Mouse (Mus musculus): ENCODE results near the gene Slc38a1.
A peak's percentile ranks its signal among the peaks of the same experiment; 100 is the strongest.

Slc38a1 gene

DNA sequence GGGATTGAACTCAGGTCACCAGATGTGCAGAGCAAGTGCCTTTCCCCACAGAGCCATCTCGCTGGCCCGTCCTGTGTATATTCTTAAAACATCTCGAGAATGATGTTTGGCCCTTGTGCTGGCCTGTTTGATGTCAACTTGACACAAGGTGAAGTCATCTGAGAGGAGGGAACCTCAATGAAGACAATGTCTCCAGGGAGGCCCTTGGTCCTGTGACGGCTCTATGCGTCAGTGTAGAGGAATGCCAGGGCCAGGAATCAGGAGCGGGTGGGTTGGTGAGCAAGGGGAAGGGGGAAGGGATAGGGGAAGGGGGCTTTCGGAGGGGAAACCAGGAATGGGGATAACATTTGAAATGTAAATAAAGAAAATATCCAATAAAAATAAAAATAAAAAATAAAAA lies 25.2 kb downstream of the Slc38a1 start:
- no peak for DNase-seq (ENCODE audit: low read depth, low spot score)

DNA sequence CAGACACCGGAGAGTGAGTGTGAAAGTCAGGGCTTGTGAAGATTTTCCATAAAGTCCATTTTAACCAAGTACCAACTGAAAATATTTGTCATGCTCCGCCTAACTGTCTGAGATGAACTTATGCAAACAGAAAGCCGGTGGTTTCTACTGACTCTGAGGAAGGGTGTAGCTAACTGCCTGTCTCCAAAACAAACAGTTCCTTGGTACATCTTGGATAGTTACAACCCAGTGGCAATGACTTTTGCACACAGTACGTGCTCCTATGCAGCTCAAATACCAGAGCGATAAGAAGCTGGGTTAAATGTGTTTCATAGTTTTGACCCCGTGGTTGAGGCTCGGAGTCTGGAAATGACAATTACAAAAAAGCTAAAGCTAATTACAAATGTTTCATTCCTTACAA lies 34.0 kb downstream of the Slc38a1 start:
- DNase-seq (ENCODE audit: low read depth, low spot score), result no peak

DNA sequence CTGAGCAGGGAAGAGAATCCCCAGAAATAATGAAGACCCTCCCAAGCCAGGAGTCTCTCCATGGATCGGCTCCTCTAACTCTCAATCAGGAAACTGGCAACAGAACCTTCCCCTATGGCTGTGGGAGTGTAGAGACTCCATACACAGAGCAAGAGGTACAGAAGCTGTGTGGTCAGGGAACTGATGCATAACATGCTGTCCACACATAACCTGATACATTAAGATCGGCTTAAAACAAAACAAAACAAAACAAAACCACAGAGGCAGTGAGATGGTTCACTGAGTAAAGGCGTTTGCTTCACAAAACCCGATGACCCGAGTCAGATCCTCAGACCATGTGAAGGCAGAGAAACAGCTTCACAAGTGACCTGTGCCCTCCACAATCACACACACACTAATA lies 35.3 kb downstream of the Slc38a1 start:
- DNase-seq (ENCODE audit: low read depth, low spot score), result no peak

DNA sequence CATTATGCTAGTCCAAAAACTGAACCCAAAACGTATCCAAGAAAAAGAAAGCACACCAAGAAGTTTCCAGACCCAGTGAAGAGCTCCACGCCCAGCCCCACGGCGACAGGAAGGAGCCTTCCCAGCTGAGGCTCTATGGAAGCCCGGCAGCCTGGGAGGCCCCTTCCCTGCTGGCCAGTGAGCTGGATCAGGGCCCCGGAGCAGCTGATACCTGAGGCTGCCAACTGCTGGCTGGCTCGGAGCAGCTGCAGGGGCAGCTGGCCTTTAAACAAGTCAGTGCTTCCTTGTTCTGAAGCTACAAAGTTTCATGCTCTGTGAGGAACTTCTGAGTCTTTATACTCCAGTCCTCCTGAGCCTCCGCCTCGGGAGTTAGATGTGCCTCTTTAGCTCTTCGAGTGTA lies 38.4 kb downstream of the Slc38a1 start:
- no peak for DNase-seq (ENCODE audit: low read depth, low spot score)

DNA sequence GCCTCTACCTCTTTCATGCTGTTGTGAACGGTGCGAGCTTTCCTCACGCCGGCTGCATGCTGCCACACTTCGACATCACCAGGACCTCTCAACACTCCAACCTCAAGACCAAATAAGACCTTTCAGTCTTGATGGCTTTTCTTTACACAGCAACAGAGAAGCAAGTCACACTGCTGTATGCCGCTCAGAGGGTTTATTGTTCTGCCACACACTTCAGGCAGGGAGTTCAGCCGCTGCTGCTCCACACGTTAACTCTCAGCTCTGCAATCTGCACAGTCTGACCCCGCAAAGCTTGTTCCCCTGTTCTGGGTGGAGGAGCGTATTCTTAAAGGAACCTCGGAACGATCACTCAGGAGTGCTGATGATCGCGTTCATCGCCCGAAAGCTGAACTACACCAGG lies 40.7 kb downstream of the Slc38a1 start:
- no peak for DNase-seq (ENCODE audit: low read depth, low spot score)

DNA sequence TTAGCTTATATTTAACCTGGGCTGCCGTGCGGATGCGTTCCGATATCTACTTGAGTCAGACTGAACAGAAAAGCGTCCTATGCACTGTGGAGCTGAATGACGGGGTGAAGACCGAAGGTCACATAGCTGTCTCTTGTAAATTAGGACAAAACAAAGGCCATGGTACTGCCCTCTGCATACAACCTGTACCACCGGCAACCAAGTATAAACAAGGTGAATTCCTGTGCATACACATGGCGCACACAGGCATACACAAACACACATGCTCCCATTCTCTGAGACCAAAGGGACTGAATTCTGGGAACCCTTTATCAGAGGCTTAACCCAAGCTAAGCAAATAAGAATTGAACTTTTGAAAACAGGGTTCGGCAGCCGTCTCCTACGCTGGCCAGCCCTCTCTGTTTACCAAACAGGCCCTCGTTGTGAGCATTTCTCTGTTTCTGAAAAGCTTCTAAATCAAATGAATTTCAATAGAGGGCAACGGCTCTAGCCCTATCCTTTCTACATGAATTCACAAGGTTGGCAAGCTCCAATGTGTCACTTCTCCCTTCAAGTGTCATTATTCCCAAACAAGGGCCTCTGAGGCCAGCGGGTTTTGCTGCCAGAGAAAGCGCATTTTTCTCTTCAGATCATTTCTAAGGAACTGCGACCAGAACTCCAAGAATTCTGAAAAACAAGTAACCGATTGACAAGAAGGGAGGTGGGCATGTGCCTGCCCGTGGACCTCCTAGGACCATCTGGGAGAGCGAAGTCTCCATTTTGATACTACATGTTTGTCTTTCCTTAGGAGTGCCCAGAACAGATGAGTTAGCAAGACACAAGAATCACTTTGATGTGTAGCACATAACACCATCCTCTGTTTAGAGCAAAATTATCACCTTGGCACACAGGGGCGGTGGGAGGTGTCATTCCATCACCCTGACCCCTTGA lies 42.6 kb downstream of the Slc38a1 start:
- no peak for DNase-seq (ENCODE audit: low read depth, low spot score)

DNA sequence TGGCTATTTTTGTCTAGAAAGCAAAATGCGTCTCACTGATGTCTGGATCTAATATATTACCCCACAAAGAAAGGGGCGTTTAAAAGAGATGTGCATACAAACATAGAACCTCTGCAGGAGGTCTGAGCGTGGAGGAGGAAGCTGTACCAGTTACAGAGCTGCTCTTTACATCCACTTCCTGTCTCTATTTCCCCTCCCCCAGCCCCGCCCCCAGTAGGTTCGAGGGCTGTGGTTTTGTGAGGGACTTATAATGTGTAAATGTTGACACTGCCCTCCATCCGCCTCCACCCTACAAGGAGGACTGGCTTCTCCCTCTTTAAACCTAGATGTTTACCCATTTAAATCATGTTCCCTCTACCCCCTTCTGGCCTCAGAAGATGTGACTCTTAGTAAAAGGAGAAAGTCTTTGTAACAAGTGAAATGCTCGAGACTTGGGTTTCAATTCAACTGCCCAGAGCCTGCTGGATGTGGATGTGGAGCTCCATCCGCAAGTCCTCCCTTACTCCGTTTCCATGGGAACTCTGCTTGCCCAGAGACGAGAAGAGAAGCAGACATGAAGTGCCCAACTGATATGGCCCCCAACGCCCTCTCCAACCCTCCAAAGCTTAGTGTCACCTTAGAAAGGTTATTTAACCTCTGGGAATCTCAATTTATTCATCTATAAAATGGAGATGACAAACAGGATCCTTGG lies 43.7 kb downstream of the Slc38a1 start:
- no peak for DNase-seq (ENCODE audit: low read depth, low spot score)

DNA sequence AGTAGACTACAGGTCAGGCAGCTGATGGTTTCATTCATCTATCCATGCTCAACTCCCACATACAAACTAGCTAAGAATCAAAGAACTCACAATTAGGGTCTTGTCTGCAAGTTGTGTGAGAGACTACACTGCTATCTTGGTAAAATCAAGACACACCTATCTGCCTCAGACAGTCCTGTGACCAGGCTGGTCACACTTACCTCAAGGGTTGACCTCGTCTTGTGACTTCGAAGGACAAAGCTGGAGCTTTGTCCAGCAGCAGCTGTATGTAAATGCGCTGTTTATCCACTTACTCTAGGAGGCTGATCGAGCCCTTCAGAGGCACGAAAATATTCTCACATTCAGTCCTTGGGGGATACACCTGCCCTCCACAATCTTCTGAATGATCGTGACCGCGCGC lies 45.6 kb downstream of the Slc38a1 start:
- no peak for DNase-seq (ENCODE audit: low read depth, low spot score)

DNA sequence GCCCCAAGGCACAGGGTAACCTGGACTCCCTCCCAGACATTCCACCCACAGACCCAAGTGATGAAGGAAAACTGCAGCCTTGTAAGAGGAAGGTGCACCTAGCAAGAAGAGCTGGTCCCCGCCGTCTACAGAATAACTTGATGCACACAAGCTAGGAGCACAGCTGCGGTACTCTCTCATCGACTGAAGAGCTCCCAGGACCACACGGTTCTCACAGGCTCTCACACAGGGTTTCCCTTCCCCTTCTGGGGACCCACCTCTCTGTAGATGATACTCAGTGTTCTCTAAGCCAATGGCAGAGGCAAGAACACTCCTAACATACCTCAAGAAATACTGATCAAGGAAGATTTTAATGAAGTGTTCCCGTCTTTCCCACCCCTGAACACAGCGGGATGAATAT lies 48.4 kb downstream of the Slc38a1 start:
- no peak for DNase-seq (ENCODE audit: low read depth, low spot score)

DNA sequence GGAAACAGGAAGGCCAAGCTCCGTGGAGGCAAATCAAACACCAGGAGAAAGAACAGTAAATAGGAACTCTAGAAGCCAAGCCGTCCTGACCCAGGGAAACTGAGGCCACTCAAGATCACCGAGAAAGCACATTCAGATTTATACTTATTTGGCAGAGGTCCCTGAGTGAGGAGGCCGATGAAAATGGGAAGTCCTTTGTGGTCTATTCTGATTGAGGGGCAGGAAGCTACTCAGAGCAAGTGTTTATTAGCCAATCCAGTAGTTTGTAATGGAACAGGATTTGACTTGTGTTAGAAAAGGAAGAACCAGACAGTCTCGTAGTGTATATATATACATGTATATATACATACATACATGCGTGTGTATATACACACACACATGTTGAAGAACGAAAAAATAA lies 48.8 kb downstream of the Slc38a1 start:
- no peak for DNase-seq (ENCODE audit: low read depth, low spot score)

DNA sequence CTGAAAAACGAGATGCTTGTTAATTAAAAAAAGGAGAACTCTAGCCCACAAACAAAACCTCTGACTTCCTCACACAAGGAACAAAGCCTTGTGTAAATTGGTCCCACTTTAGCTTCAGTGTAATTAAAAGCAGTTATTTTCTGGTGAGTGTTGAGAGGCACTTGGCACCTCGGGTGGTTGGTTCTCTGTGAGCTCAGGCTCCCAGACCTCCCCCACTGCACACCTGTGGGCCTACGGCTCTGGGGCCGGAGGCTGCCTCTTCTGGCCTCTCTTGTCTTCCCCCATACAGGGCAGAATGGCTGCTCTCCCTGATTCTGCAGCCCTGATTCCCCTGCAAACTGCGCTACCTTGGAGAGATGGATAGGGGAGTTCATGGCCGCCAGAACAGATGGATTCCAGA lies 49.3 kb downstream of the Slc38a1 start:
- no peak for DNase-seq (ENCODE audit: low read depth, low spot score)

DNA sequence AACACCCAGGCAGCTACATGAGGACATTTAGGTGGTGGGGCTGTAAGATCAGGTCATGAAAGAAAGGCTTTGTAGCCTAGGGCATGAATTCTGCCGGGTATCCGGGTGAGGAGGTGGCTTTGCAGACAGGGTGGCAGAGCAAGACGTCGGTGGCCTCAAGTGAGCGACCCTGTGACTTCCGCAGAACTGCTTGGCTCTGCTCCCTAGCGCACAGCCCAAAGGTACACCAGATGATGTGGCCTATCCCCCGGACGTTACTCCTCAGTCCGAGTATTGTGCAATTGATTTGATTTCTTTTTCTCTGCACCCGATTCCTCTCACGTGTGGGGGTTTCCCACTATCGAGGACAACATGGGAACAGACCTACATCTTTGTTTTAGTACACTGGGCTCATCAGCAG lies 49.7 kb downstream of the Slc38a1 start:
- no peak for DNase-seq (ENCODE audit: low read depth, low spot score)

DNA sequence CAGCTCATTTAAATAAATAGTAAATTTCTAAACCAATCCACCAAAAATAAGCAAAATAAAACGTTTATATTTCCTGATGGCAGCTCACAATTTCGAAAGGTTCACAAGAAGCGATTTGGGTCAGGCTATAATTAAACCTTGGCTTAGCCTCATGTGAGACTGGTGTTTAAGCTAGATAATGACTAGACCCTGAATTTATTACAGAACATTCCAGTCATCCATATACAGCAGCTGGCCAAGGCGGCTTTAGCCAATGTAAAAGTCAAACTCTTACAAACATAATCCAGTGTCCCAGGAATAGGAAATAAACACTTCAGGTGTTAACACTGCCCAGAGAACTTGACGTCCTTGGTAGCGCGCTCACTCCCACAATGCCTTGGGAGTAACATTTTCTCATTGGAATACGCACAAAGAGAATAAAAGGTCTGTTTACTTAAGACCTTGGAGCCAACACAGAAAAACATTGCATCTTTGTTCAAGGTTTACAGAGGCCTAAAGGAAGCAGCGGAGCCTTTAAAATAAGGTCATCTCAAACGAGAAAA lies 50.8 kb downstream of the Slc38a1 start:
- DNase-seq (ENCODE audit: low read depth, low spot score), result no peak

DNA sequence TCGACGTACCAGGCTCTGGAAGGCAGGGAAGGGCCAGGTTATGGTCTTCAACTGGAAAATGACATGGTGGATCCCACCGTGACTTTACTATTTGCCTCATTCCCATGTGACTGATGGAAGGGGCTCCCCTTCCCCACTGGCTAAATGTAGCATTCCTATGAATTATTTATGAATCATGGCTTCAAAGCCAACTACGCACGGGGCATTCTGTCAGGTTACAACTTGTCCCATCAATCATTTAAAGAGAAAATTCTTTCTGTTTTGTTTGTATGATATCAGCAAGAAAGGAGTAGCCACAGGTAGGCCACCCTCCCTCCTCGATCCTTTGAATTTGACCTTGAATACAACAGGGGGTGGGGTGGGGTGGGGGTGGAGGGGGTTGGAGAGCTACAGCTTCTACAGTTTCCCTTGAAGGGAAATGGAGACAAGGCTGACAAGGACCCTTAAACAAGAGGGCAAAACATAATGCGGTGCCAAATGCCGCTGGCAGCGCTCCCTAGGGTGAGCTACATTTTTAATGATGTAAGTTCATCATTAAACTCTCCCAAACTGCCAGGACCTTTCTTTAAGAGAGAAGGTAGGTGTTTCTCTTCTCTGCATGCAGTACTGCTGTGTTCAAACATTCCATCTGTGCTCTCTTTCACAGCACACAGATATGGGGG lies 53.6 kb downstream of the Slc38a1 start:
- DNase-seq (ENCODE audit: low read depth, low spot score), result no peak

DNA sequence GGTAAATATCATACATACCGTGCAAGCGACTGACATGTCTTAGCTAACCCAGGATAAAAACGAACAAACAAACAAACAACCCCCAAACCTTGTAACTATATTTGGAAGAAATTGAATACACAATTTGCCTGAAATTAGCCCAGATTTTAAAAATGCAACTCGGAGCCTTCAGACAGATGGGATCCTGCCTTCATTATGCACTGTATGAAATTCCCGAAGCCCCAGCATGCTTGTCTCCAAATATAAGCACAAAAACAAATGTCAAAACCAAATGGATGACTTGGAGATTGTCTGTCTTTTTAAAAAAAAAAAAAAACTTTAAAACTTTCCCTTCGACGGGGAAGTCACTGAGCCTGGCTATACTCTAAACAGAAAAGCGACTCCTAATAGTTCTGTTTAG lies 54.7 kb downstream of the Slc38a1 start:
- DNase-seq (ENCODE audit: low read depth, low spot score), result peak; percentile 16

DNA sequence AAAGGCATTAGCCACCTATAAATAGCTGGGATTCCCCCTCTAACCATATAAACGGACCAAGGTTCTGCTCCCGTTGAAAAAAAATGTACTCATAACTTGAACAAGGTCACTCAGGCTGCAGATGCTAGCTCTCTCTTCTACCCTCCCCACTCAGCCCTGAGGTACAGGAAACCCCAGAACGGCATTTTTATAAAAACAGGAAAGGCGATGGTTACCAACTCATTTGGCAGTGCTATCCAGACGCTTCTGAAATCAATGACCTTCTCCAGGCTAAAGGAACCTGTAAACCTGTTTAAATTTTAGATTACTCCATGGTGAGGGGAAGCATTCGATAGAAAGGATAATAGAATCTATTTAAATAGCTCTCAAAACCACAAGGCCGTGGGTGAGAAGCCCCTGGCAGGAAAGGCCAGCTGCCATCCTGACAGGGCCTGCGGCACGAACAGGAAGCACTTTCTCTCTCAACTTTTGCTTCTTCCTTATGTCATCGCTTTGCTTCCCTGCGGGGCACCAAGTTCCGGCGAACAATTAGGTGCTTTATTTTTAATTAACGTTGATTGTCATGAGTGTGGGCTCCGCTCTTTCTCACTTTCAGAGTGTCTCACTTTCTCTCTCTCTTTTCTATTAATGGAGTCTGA lies 59.2 kb downstream of the Slc38a1 start:
- DNase-seq (ENCODE audit: low read depth, low spot score), result no peak

DNA sequence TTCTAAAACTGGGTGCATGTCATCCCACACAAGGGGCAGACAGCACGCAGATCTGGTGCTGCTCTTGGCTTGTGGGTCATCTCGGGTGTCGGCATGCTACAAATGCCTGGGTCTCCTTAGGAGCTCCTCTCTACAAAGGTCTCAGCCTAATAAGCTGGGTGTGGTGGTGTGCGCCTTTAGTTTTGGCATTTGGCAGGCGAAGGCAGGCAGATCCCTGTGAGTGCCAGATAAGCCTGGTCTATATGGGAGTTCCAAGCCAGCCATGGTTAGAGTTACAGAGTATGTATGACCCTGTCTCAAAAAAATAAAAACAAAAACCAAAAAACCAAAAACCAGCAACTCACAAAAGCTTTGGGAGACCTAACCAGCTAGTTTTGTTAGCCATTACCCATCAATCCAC lies 65.7 kb downstream of the Slc38a1 start:
- no peak for DNase-seq (ENCODE audit: low read depth, low spot score)

DNA sequence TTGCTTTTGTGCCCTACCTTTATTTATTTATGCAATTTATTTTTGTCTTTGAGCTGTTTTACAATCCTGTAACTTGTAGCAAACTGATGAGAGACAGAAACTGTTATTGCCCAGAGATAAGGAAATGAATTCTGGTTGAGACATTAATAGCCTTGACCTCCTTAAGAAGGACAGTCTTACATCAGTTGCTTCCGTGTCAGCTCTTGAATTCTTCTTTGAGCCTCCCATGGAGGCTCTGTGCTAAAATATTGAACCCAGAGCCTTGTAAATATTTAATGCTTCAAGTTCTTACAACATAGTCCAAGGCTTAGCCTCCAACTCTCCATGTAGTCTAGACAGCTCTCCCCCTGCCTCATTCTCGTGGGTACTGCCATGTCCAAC lies 73.7 kb downstream of the Slc38a1 start:
- no peak for DNase-seq (ENCODE audit: low read depth, low spot score)

DNA sequence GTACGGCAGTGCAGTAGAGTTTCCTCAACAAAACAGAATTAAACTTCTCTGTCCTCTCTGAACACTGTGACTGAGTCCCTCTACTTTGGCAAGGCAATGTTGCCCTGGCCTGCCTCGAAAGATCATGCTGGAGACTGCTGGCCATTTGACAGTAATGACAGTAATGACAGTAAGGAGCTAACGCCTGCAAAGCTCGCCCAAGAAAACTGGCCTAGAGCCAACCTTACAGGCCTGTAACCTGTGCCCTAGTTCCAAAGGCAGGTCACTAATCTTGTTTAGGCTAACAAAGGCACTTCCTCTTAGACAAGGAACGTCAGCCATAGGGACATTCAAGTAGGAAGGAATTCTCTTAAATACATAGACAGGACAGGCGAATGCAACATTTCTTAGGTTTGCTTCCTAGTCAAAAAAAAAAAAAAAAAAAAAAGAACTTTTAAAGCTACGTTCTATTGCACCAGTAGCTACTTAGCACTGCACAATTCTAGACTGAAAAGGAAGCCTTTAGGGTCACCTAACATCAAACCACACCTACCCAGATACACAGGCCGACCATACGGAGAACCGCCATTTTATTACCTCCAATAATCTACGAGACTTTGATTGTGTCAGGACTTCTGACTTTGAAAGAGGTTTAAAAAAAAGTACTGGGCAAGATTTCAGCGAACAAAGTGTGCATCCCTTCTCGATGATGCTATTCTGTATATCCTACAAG lies 74.3 kb downstream of the Slc38a1 start:
- no peak for DNase-seq (ENCODE audit: low read depth, low spot score)

DNA sequence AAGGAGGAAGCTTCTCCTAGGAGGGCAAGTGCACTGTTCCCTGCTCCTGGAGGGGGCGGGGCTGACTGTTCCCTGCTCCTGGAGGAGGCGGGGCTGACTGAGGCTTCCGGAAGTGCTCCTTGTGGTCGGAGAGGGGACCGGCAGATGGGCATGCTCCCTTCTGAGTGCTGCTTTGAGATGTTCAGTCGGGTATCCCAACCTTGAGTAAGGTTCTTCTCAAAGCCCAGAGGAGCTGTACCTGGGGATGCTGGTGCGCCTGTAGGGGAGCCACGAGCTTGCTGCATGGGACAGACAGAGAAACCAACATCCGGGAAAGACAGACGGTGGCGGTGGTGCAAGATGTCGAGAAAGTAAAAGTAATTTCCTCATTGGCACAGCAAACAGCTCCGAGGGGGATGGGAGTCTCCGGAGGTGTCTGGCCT lies 75.9 kb downstream of the Slc38a1 start:
- no peak for DNase-seq (ENCODE audit: low read depth, low spot score)

DNA sequence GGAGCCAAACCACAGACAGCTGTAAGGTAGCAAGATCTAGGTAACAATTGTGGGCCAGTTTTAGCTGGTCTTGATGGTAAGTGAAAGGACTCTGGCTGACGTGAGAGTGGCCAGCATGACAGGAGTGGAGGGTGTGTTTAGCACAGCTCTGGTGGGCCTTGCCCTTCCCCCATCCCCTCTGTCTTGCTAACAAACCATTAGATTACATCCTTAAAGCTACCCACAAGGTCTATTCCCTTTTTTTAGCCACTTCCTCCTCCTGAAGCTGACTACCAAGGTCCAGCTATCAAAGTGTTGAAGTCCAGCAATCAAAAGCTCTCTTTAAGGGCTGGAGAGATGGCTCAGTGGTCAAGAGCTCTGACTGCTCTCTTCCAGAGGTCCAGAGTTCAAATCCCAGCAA lies 78.9 kb downstream of the Slc38a1 start:
- no peak for DNase-seq (ENCODE audit: low read depth, low spot score)

Data from telencephalon, adult 2 months (tissue).